Mouse (Mus musculus) embryonic fibroblast, embryonic 13.5 days (primary cell): ENCODE measurements at regions not wholly inside any gene's neighbourhood (a gene's known extent, or its start where the extent isn't known, plus 50 kb on each side); places are given as distances from the start of the nearest gene placed in this dataset.

Experiments used
- CTCF ChIP-seq: IDR thresholded peaks from 2 replicates; pipeline ENCODE4 v1.5.1; 2011; ENCODE audit warnings: mild to moderate bottlenecking, control low read depth, low read length, moderate library complexity, borderline replicate concordance; ENCODE audit not compliant: insufficient read depth
- POLR2A ChIP-seq: IDR thresholded peaks from 2 replicates; pipeline ENCODE4 v1.6.1; 2011; ENCODE audit warnings: low read depth, mild to moderate bottlenecking, control low read depth, low read length, moderate library complexity

GRCm38 (mm10) chr3:120471878-120472444 lies 687.7 kb upstream of the Ptbp2 start:
- TF ChIP-seq CTCF, result no peak
- no peak for TF ChIP-seq POLR2A
